Mouse (Mus musculus) thymus, postnatal 0 days (tissue): Measurements from ENCODE around the gene Sapcd2. TPM values are rescaled to one million over a fixed set of nuclear protein-coding genes. Genes with fewer than 3 reads are reported as not detected.

Source experiments
- DNase-seq: peaks from one replicate; pipeline ENCODE4 v3.0.0-alpha.2; 2015; ENCODE audit warnings: low spot score
- polyA plus RNA-seq: library from polyadenylated mRNA; unstranded; fragments of >200 nt; fragmentation: Nextera tagmentation; extraction: Ambion mirVana; gene quantifications from 2 replicates; pipeline ENCODE4 v1.2.1, GENCODE M21; 2015

Gene Sapcd2
- polyA plus RNA-seq, 1 experiment from 2014 or later = 25.4 TPM

GRCm38 (mm10) chr2:25422587-25423410 lies 50.7 kb downstream of the Sapcd2 start, which contains the start of gene Fut7:
Gene Fut7, plus strand, starts transcription at chr2:25423267.
- DNase-seq = peak; percentile 60

DNA sequence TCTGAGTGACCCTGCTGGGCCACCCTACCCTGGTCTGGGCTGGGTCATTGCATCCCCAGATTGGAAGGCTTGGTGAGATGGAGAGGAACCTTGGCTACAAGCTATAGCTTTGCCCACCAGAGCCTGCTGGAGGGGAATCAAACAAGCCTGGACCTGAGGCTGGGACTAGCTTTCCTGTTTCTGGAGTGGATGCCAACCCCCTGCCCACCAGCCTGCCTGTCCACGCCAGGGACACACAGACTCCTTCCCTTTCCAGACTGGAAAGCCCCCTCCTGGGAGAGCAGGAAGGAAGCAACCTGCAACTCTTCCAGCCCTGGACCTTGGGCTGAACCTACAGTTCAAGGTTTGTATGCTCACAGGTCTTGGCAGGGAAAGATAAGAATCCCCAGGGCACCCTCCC lies 51.5 kb downstream of the Sapcd2 start:
- no peak for DNase-seq

GRCm38 (mm10) chr2:25425481-25425880 lies 53.4 kb downstream of the Sapcd2 start:
- no peak for DNase-seq

DNA sequence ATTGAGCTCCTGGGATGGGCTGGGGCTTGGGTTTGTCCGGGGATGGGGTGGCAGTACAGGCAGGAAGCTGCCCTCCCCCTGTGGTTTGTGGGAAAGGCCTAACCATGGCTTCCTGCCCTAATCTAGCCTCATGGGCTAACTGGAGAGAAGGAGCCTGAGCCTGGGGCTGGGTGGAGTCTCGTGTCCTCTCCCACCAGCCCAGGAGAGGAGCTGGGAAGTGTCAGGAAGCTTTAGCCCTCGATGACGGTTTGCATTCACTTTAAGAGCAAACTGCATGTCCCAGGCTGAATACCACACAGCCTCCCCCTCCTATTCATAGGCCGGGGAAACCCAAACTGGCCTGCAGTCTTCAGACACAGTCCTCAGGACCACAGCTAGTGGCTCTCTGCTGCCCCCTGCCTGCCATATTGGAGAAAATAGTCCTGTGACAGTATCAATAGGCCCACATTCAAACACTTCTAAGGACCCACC lies 54.6 kb downstream of the Sapcd2 start:
- DNase-seq = peak; percentile 75

DNA sequence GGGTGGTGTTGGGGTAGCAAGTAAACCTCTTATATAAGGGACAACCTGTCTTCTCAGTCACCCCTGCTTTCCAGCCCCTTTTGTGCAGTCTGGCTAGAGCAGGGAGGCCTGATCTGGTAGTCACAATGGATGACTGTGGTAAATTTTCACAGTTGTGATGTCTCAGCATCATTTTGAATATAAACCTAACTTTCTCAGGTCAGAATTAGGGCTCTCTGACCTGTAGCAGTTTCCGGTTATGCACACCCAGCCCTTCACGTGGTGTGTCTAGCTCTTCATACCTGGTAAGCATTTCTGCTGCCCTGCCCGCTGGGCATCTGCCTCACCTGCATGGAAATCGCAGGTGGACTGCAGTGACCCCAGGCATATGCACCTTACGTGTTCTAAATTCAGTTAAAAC lies 55.1 kb downstream of the Sapcd2 start:
- DNase-seq = no peak

Other genes with a start within 250 kb of the Sapcd2 start
- gene Nrarp, start 191.6 kb upstream of the Sapcd2 start, polyA plus RNA-seq = 9.5 TPM in 2 replicates
- gene Tor4a, start 175.4 kb upstream of the Sapcd2 start, polyA plus RNA-seq = 23.5 and 25.6 TPM in 2 replicates
- 73.3 and 78.1 TPM in 2 replicates for gene Nelfb, start 160.8 kb upstream of the Sapcd2 start, polyA plus RNA-seq
- gene Stpg3, start 157.7 kb upstream of the Sapcd2 start, polyA plus RNA-seq = 0.14 TPM in 1 of 2 replicates, not detected in the other
- gene Fam166a, start 153.6 kb upstream of the Sapcd2 start, polyA plus RNA-seq = 0.34 TPM in 1 of 2 replicates, not detected in the other
- 460 and 503 TPM in 2 replicates for gene Tubb4b, start 147.6 kb upstream of the Sapcd2 start, polyA plus RNA-seq
- gene Slc34a3, start 138.0 kb upstream of the Sapcd2 start, polyA plus RNA-seq = 0.05 TPM in 1 of 2 replicates, not detected in the other
- gene Rnf224, start 135.5 kb upstream of the Sapcd2 start, polyA plus RNA-seq = not detected in 2 replicates
- gene Rnf208, start 130.1 kb upstream of the Sapcd2 start, polyA plus RNA-seq = 0.80 and 1.2 TPM in 2 replicates
- gene Cysrt1, start 129.9 kb upstream of the Sapcd2 start, polyA plus RNA-seq = 0.19 and 0.33 TPM in 2 replicates
- 3.4 and 4.9 TPM in 2 replicates for gene AL732309.1, start 125.5 kb upstream of the Sapcd2 start, polyA plus RNA-seq
- gene Tmem203, start 116.9 kb upstream of the Sapcd2 start, polyA plus RNA-seq = 43.1 and 47.4 TPM in 2 replicates
- 10.2 and 12.6 TPM in 2 replicates for gene Tprn, start 109.7 kb upstream of the Sapcd2 start, polyA plus RNA-seq
- 322 and 323 TPM in 2 replicates for gene Ssna1, start 99.9 kb upstream of the Sapcd2 start, polyA plus RNA-seq
- 71.5 and 80.6 TPM in 2 replicates for gene Anapc2, start 99.8 kb upstream of the Sapcd2 start, polyA plus RNA-seq
- gene Tmem210, start 84.2 kb upstream of the Sapcd2 start, polyA plus RNA-seq = not detected in 2 replicates
- 1.4 and 3.6 TPM in 2 replicates for gene Lrrc26, start 82.4 kb upstream of the Sapcd2 start, polyA plus RNA-seq
- gene Grin1, start 53.1 kb upstream of the Sapcd2 start, polyA plus RNA-seq = 0.12 and 0.21 TPM in 2 replicates
- 37.1 and 40.7 TPM in 2 replicates for gene Man1b1, start 40.0 kb upstream of the Sapcd2 start, polyA plus RNA-seq
- 8.7 and 9.1 TPM in 2 replicates for gene Dpp7, start 16.0 kb upstream of the Sapcd2 start, polyA plus RNA-seq
- gene Uap1l1, start 6.6 kb upstream of the Sapcd2 start, polyA plus RNA-seq = 21.3 and 24.6 TPM in 2 replicates
- 7.6 and 9.0 TPM in 2 replicates for gene Entpd2, start 23.6 kb downstream of the Sapcd2 start, polyA plus RNA-seq
- gene Npdc1, start 27.0 kb downstream of the Sapcd2 start, polyA plus RNA-seq = 6.3 and 7.2 TPM in 2 replicates
- gene Fut7, start 50.9 kb downstream of the Sapcd2 start, polyA plus RNA-seq = 1.4 and 1.8 TPM in 2 replicates
- 3.3 and 4.7 TPM in 2 replicates for gene Abca2, start 56.4 kb downstream of the Sapcd2 start, polyA plus RNA-seq
- gene Clic3, start 84.5 kb downstream of the Sapcd2 start, polyA plus RNA-seq = 3.6 and 4.7 TPM in 2 replicates
- 72.4 and 83.3 TPM in 2 replicates for gene Paxx, start 88.8 kb downstream of the Sapcd2 start, polyA plus RNA-seq
- gene Ptgds, start 97.7 kb downstream of the Sapcd2 start, polyA plus RNA-seq = 6.3 TPM in 2 replicates
- gene Lcn12, start 121.6 kb downstream of the Sapcd2 start, polyA plus RNA-seq = not detected in 2 replicates
- 44.3 and 47.2 TPM in 2 replicates for gene Fbxw5, start 128.4 kb downstream of the Sapcd2 start, polyA plus RNA-seq
- 5.6 and 6.4 TPM in 2 replicates for gene C8g, start 129.4 kb downstream of the Sapcd2 start, polyA plus RNA-seq
- gene Traf2, start 174.6 kb downstream of the Sapcd2 start, polyA plus RNA-seq = 58.1 and 59.1 TPM in 2 replicates
- gene Edf1, start 185.5 kb downstream of the Sapcd2 start, polyA plus RNA-seq = 466 and 515 TPM in 2 replicates
- gene Mamdc4, start 202.5 kb downstream of the Sapcd2 start, polyA plus RNA-seq = 0.53 and 1.0 TPM in 2 replicates
- gene Phpt1, start 202.9 kb downstream of the Sapcd2 start, polyA plus RNA-seq = 184 and 191 TPM in 2 replicates
- 0.04 and 0.49 TPM in 2 replicates for gene Ajm1, start 209.4 kb downstream of the Sapcd2 start, polyA plus RNA-seq
- gene Rabl6, start 236.2 kb downstream of the Sapcd2 start, polyA plus RNA-seq = 30.3 and 39.7 TPM in 2 replicates
- gene Ccdc183, start 245.4 kb downstream of the Sapcd2 start, polyA plus RNA-seq = 0.04 and 0.05 TPM in 2 replicates
- 5.8 and 7.0 TPM in 2 replicates for gene Tmem141, start 249.7 kb downstream of the Sapcd2 start, polyA plus RNA-seq